Mouse (Mus musculus): Measurements from ENCODE around the gene D5Ertd579e. TPM values are rescaled to one million over a fixed set of nuclear protein-coding genes. Genes with fewer than 3 reads are reported as not detected.
"Not testable (repeated sequence)": the region's sequence is repeated elsewhere in the genome, so short reads cannot be mapped to it uniquely, and the experiment has no call there.

D5Ertd579e gene
- total and polyA plus RNA-seq, 2 experiments from 2014 or later: 34.2 to 71.1 TPM

- TF ChIP-seq CTCF (IDR thresholded peaks at IDR 0.05): no peak
- WGBS: 79% methylated on average over 4 of the region's 4 CpGs
- H3K27me3 ChIP-seq (ENCODE audit: insufficient read depth, low read length): no peaks in the 10 kb centered on the region
- H3K4me2 ChIP-seq (ENCODE audit: low read depth, low read length, poor library complexity, severe bottlenecking): no peak overlapping the region
- no peak for ATAC-seq (ENCODE audit: low FRiP score)
- H3K4me3 ChIP-seq (ENCODE audit: low read depth, low read length): no peak overlapping the region
- H3K27ac ChIP-seq (ENCODE audit: low read depth, low read length): no peak overlapping the region
- no peaks in the 10 kb centered on the region for H3K9me3 ChIP-seq (ENCODE audit: low read length)
- no peaks in the 10 kb centered on the region for H3K4me1 ChIP-seq (ENCODE audit: insufficient read depth, low read length)
- H3K36me3 ChIP-seq (ENCODE audit: insufficient read depth, low read length): peaks cover 12% of the 10 kb centered on the region
- no peak overlapping the region for H3K9ac ChIP-seq (replicated peaks; ENCODE audit: low read length, poor library complexity, severe bottlenecking)
- DNase-seq (ENCODE audit: low spot score): no peak
Measured at GRCm38 (mm10) chr5:36674658-36675433, 21.0 kb downstream of the D5Ertd579e start.

- no peaks in the 10 kb centered on the region for H3K9me3 ChIP-seq (ENCODE audit: low read length)
- H3K4me2 ChIP-seq (ENCODE audit: low read depth, low read length, poor library complexity, severe bottlenecking): no peak overlapping the region
- peaks cover 21% of the 10 kb centered on the region for H3K36me3 ChIP-seq (ENCODE audit: insufficient read depth, low read length)
- no peak overlapping the region for H3K9ac ChIP-seq (replicated peaks; ENCODE audit: low read length, poor library complexity, severe bottlenecking)
- H3K4me1 ChIP-seq (ENCODE audit: insufficient read depth, low read length): no peaks in the 10 kb centered on the region
- 89% methylated on average over 7 of the region's 7 CpGs for WGBS
- no peak overlapping the region for H3K27ac ChIP-seq (ENCODE audit: low read depth, low read length)
- H3K27me3 ChIP-seq (ENCODE audit: insufficient read depth, low read length): no peaks in the 10 kb centered on the region
- ATAC-seq (ENCODE audit: low FRiP score): no peak
- no peak overlapping the region for H3K4me3 ChIP-seq (ENCODE audit: low read depth, low read length)
- DNase-seq (ENCODE audit: low spot score): no peak
- TF ChIP-seq CTCF (IDR thresholded peaks at IDR 0.05): no peak
Measured at GRCm38 (mm10) chr5:36669021-36670008, 26.5 kb downstream of the D5Ertd579e start.

- DNase-seq (ENCODE audit: low spot score) (no peak), ATAC-seq (ENCODE audit: low FRiP score) (no peak)
- Histone ChIP-seq H3K27ac (ENCODE audit: low read depth, low read length) (no peak overlapping the region), H3K4me3 (ENCODE audit: low read depth, low read length) (no peak overlapping the region), H3K27me3 (ENCODE audit: insufficient read depth, low read length) (no peaks in the 10 kb centered on the region), H3K4me2 (ENCODE audit: low read depth, low read length, poor library complexity, severe bottlenecking) (no peak overlapping the region), H3K4me1 (ENCODE audit: insufficient read depth, low read length) (no peaks in the 10 kb centered on the region), H3K36me3 (ENCODE audit: insufficient read depth, low read length) (peaks cover 21% of the 10 kb centered on the region), H3K9me3 (ENCODE audit: low read length) (no peaks in the 10 kb centered on the region), H3K9ac (replicated peaks; ENCODE audit: low read length, poor library complexity, severe bottlenecking) (no peak overlapping the region)
- TF ChIP-seq CTCF (IDR thresholded peaks at IDR 0.05): no peak
- 89% methylated on average over 8 of the region's 8 CpGs for WGBS
Measured at GRCm38 (mm10) chr5:36668572-36668971, 27.3 kb downstream of the D5Ertd579e start.

GRCm38 (mm10) chr5:36667986-36668385, 27.8 kb downstream of the D5Ertd579e start:
- not testable (repeated sequence) for H3K4me3 ChIP-seq (ENCODE audit: low read depth, low read length); ATAC-seq (ENCODE audit: low FRiP score); H3K9ac ChIP-seq (replicated peaks; ENCODE audit: low read length, poor library complexity, severe bottlenecking); DNase-seq (ENCODE audit: low spot score); H3K9me3 ChIP-seq (ENCODE audit: low read length); H3K4me1 ChIP-seq (ENCODE audit: insufficient read depth, low read length); H3K4me2 ChIP-seq (ENCODE audit: low read depth, low read length, poor library complexity, severe bottlenecking); H3K27ac ChIP-seq (ENCODE audit: low read depth, low read length); H3K27me3 ChIP-seq (ENCODE audit: insufficient read depth, low read length)
- 87% methylated on average over 2 of the region's 2 CpGs for WGBS
- H3K36me3 ChIP-seq (ENCODE audit: insufficient read depth, low read length): peaks cover 21% of the 10 kb centered on the region

- no peak for TF ChIP-seq CTCF (IDR thresholded peaks at IDR 0.05)
- DNase-seq (ENCODE audit: low spot score): no peak
- ATAC-seq (ENCODE audit: low FRiP score): no peak
- Histone ChIP-seq H3K36me3 (ENCODE audit: insufficient read depth, low read length) (peaks cover 17% of the 10 kb centered on the region), H3K9ac (replicated peaks; ENCODE audit: low read length, poor library complexity, severe bottlenecking) (no peak overlapping the region), H3K4me2 (ENCODE audit: low read depth, low read length, poor library complexity, severe bottlenecking) (no peak overlapping the region), H3K4me1 (ENCODE audit: insufficient read depth, low read length) (no peaks in the 10 kb centered on the region), H3K27ac (ENCODE audit: low read depth, low read length) (no peak overlapping the region), H3K9me3 (ENCODE audit: low read length) (no peaks in the 10 kb centered on the region), H3K27me3 (ENCODE audit: insufficient read depth, low read length) (no peaks in the 10 kb centered on the region), H3K4me3 (ENCODE audit: low read depth, low read length) (no peak overlapping the region)
- WGBS: 93% methylated on average over 5 of the region's 5 CpGs
Measured at GRCm38 (mm10) chr5:36667165-36667564, 28.7 kb downstream of the D5Ertd579e start.

- H3K4me3 ChIP-seq (ENCODE audit: low read depth, low read length); H3K4me1 ChIP-seq (ENCODE audit: insufficient read depth, low read length); DNase-seq (ENCODE audit: low spot score); H3K4me2 ChIP-seq (ENCODE audit: low read depth, low read length, poor library complexity, severe bottlenecking); H3K9ac ChIP-seq (replicated peaks; ENCODE audit: low read length, poor library complexity, severe bottlenecking); H3K27ac ChIP-seq (ENCODE audit: low read depth, low read length); H3K27me3 ChIP-seq (ENCODE audit: insufficient read depth, low read length); ATAC-seq (ENCODE audit: low FRiP score); H3K9me3 ChIP-seq (ENCODE audit: low read length): not testable (repeated sequence)
- H3K36me3 ChIP-seq (ENCODE audit: insufficient read depth, low read length): peaks cover 15% of the 10 kb centered on the region
- WGBS: 100% methylated on average over 2 of the region's 2 CpGs
Measured at GRCm38 (mm10) chr5:36666699-36667098, 29.1 kb downstream of the D5Ertd579e start.
